Mouse (Mus musculus) B cell, adult 2 months (primary cell): ENCODE measurements at regions not wholly inside any gene's neighbourhood (a gene's known extent, or its start where the extent isn't known, plus 50 kb on each side); places are given as distances from the start of the nearest gene placed in this dataset.

ENCODE experiments used
- DNase-seq, 2 experiments: peaks; one replicate each; pipeline ENCODE4 v3.0.0; 2022

DNA sequence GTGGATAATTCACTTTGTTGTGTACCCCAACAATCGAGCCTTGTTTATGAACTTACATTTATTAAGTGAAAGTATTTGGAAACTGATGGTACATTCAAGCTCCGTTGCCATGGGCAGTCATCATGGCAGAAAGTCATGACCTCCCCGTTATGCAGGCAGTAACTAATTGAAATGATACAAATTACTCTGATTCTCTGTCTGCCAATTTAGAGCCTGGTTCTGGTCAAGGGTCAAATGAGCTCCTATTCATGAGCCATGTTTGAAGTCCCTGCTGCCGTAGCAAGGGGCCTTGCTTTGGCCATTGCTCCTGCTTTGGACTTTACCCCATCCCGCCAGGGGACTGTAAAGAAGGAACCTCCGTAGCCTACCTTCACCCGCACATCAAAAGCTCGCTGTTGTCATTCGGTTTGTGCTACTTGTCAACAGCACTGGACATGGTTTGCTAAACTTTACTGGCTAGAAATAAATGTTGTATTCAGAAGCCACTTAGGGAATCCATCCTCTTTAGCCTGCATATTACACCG lies 152.8 kb upstream of the Foxd3 start:
- no peak for DNase-seq

- no peak for DNase-seq
Measured at GRCm38 (mm10) chr4:99511993-99512392, 144.1 kb upstream of the Foxd3 start.

DNA sequence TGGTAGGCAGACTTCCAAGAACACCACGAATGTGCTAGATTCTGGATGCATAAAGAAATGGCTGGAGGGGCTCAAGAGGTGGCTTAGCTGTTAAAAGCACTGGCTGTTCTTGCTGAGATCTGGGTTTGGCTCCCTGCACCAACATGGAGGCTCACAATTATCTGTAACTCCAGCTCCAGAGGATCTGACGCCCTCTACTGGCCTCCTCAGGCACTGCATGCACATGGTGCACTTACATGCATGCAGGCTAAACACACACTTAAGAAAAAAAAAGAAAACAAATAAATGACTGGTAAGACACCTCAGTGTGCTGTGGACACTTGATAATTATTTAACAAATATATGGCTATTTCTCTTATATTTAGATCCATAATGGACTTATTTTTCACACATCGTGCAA lies 139.2 kb upstream of the Foxd3 start:
- DNase-seq: no peak

DNA sequence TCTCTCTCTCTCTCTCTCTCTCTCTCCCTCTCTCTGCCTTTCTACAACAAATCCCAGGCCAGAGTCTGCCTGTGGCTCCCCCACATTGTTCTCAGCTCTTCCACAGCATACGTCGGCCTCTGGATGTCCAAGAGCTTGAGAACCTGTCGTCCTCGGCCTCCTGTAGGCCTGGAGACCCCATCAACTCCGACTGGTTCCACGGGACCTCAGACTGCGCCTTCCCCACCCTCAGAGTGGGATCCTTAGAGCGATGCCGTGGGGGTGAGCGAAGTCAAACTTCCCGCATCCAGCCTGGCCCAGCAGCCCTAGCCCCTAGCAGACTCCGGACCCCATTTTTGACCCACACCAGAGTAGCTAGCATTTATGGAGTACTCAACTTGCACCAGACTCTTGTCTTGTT lies 128.7 kb upstream of the Foxd3 start:
- DNase-seq: no peak

DNA sequence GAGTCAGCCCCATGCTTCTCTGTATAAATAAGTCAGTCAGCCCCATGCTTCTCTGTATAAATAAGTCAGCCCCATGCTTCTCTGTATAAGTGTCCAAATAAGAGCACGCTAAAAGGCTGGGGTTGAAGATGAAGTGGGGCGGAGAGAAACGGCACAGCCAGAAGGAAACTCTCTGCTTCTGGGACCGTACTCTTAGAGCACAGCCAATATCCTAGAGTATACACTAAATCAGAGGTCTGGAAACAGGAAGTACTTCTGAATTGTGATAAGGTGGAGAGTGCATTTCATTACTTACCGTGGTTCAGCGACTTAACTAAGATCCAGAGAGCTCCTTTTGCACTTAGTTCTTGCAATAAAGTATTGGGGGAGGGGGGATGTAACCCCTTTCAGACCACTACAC lies 112.1 kb upstream of the Foxd3 start:
- DNase-seq: no peak

DNA sequence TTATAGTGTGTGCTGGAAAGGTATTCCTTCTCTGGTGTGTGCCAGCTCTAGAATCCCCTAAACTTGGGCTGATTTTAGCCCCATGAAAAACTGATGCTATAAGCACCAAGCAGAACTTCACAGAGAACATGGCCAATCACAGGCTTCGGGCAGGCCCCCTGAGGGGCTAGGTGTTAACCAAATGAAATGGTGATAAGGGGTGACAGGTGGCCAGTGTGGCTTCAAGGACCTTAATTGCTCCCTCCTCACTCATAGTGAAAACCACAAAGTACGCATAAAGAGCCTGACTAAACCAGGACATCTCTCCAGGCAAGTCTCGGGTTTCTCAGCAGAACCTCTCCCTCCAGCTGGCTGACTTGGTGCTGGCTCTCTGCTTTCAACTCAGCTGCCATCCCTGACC lies 110.4 kb upstream of the Foxd3 start:
- no peak for DNase-seq

- no peak for DNase-seq
Measured at GRCm38 (mm10) chr4:99557963-99558362, 98.1 kb upstream of the Foxd3 start.

DNA sequence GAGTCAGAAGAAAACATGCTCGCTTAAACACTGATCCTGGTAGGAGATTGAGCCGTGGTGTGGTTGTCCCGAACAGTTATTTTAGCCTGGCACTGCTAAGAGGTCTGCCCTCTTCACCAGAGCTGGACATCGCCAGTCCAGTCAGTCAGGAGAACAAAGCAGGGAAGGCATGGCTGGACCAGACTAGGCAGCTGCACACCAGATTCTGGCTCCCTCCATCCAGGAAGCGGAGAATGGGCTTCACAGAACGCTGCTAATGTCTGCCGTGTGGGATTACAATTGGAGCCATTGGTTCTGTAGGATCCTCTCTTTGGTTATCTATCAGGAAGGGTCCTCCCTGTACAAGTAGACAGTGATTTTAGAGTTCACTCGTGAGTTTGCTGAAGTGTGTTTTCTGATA lies 95.5 kb upstream of the Foxd3 start:
- DNase-seq: no peak

DNA sequence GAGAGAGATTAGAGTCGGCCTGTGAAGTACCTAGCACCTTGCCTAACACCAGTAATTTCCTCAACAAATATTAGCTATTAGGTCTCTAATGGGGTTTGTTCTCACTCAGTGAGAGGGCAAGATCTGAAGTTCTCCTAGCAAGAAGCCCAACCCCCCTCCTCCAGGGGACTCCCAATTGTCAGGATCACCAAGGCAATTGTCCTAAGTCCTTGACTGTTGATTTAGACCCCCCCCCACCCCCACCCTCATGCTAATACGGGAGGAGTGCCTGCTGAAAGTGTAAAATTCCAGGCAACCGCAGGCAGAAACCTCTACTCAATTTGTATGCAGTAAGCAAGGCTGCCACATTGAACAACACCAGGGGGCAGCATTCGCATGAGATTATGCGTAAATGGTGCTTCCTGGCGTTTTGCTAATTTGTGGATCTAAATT lies 94.6 kb upstream of the Foxd3 start:
- no peak for DNase-seq

DNA sequence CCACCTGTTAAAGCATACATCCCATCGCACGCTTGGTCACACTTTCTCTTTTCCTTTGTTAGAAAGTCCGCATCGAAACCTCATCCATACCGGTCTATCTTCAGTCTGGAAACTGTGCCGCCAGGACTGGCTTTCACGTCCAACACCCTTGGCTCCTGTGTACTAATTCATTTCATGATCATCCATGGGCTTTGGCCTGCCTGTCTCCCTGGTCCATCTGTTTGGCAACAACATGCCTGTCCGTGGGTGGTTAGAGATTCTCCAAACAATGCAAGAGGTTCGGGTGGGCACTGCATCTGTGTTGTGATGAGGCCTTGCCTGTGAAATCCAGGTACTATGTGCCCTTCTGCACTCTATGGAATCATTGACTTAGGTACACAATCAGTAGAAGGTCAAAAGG lies 90.7 kb upstream of the Foxd3 start:
- no peak for DNase-seq

DNA sequence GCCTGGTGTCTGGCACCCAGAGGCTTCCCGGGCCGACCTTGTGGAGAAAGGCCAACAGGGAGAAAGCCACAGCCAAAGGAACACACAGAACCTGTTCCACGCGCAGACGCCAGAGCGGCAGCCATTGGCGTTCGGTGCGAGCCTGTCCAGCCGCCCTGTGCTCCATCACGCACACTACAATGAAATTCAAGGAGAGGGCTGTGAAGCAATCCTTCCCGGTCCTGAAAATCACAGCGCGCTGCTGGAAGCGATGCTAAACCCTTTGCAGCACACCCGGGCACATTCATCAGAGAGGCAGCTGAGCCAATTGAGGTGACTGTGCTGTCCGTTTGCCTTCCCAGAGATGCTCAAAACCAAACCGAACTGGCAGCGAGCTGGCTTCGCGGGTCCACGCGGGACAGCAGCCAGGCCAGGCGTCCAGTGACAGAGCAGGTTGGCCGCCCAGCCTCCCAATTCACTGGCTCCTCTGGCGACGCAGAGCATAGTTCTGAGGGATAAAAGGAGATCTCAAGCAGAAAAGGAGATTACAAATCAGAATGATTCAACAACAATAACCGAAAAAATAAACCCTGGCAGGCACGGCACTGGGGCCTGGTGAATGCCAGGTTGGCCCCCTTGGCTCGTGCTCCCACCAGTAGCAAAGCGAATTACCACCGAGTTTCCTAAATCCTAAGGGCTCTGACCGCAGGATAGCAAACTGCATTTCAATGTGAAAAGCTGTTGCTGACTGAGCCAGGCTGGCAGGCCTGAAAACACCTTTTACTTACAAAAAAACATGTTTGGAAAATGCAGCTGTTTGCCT lies 83.1 kb upstream of the Foxd3 start:
- DNase-seq: no peak

DNA sequence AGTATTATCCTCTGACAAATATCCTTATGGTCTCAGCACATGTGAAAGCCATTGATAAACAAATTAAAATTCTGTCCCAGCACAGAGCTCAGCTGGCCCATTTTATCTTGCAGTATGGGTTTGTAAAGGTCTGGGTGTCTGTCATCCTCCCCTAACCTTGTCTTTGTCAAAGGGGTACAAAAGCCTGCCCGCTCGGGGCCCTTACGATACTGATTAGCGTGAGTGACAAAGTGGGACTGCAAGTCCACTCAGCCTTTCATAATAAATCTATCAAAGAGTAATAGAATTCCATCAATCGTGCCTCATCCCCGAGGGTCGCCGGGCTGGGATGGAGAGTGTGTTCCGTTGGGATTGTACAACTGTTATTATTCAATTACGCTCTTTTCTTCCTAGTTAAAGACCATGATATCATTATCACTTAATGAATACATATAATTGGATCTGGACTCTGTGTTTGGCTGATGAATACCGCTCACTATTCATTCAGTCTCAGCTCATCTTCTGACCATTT lies 82.0 kb upstream of the Foxd3 start:
- DNase-seq: no peak

GRCm38 (mm10) chr4:99574984-99575383 lies 81.1 kb upstream of the Foxd3 start:
- no peak for DNase-seq

- DNase-seq: no peak
Measured at GRCm38 (mm10) chr4:99597781-99598180, 58.3 kb upstream of the Foxd3 start.

GRCm38 (mm10) chr4:99600741-99601140 lies 55.4 kb upstream of the Foxd3 start:
- DNase-seq: no peak

DNA sequence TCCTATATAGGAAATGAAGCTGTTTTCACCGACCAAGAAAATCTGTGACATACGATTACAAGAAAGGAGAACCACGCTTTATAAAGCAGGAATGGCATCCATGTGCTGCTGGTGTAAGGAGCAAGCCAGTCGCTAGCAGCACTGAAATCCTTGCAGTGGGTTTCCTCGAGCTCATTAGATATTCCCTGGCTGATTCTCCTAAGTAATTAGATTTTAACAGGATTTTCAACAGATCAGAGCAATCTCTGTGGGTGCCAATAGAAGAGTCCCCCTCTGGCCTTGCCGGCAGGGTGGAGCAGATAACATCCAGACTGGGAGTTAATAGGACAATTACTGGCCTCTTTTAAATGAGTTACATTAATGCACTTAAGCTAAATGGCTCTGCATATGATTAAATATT lies 54.6 kb upstream of the Foxd3 start:
- no peak for DNase-seq
